Mouse (Mus musculus) heart, postnatal 36 days (tissue): ENCODE data around the gene Acbd3. TPM values are rescaled to one million over a fixed set of nuclear protein-coding genes. Genes with fewer than 3 reads are reported as not detected.

Source experiments
- DNase-seq, 2 experiments: peaks; one replicate each; pipeline ENCODE4 v3.0.0; 2021 to 2022
- intact Hi-C: fragments of 180-260 bp; cut with DNase I; formaldehyde crosslinking; loops from one replicate; pipeline ENCODE4 v1.15.1; 2025
- total RNA-seq, 2 experiments: library from RNA; stranded (reverse); gene quantifications; 2 replicates each; pipeline ENCODE4 v1.2.3; 2021

Gene Acbd3
- total RNA-seq, 2 experiments from 2014 or later = 22.5 to 23.4 TPM

GRCm38 (mm10) chr1:180757956-180758520, 32.2 kb downstream of the Acbd3 start:
- intact Hi-C loops = no loop called here
- no peak for DNase-seq

DNA sequence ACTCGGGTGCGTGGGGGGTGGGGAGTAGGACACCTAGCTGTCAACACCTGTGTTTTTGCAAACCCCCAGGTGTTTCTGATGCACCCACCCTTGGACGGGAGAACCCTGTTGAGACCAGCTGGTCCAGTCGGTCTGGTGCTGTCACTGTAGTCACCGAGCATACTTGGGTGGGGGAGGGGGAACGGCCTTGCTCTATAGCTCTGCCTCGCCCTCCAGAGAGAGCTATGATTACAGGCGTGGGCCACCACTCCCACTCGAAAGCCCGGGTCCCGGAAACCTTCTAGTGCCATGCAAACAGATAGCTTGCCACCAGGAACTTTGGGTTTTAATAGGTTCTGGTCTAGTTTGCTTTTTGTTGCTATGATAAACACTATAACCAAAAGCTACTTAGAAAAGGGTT, 36.3 kb downstream of the Acbd3 start:
- no peak for DNase-seq
- intact Hi-C loops = loop anchor here (5.0 kb wide), 1 partner anchor 330 kb away; no protein-coding TSS in a partner anchor

GRCm38 (mm10) chr1:180762679-180763078, 36.8 kb downstream of the Acbd3 start:
- no peak for DNase-seq
- intact Hi-C loops = loop anchor here (5.0 kb wide), 1 partner anchor 330 kb away; no protein-coding TSS in a partner anchor

- no peak for DNase-seq
- intact Hi-C loops = loop anchor here (5.0 kb wide), 1 partner anchor 331 kb away; no protein-coding TSS in a partner anchor
Observed at GRCm38 (mm10) chr1:180763307-180763706, 37.5 kb downstream of the Acbd3 start.

DNA sequence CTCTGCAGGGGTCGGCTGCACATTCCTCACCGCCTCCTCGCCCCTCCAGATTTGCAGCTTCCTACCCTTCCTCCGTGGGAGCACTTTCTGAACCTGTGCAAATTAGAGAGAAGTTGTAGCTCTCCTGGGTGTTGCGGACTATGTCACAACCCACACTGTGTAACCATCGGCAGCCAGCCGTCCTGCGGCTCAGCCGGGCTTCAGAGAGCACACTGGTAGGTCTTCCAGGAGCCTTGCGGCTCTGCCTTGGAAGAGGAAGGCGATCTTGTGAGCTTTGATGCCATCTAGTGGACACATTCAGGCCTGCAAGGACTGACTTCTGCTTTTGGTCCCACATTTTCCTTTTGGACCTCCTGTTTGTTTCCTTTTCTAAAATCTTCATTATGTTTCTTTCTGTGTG, 38.0 kb downstream of the Acbd3 start:
- intact Hi-C loops = loop anchor here (1.0 to 5.0 kb wide), 2 partner anchors 44 to 332 kb away; no protein-coding TSS in a partner anchor
- DNase-seq = peak; percentile 84 to 85

DNA sequence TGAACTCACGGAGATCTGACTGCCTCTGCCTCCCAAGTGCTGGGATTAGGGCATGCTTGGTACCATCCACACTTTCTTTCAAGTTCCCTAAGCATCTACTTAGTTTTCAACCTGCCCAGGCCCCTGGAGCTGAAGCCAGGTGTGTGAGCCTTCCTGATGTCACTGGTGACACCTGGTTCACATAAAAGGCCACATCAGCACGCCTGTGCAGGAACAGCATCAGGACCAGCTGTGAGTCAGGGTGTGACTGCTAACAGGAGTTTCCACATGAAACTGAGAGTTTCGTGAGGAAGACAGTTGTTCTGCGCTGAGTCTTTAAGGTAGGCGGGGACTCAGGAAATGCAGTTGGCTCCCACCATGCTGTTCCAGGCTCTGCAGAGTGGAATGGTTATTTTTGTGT, 39.5 kb downstream of the Acbd3 start:
- intact Hi-C loops = no loop called here

GRCm38 (mm10) chr1:180766557-180766956, 40.7 kb downstream of the Acbd3 start:
- DNase-seq = no peak

More for the DNA sequence above, 39.5 kb downstream of the Acbd3 start:
- no peak for DNase-seq

GRCm38 (mm10) chr1:180767541-180768333, 41.9 kb downstream of the Acbd3 start:
- intact Hi-C loops = loop anchor here (2.0 kb wide), 2 partner anchors 43 to 83 kb away; partner anchors contain the start of gene Sde2
- no peak for DNase-seq

More at GRCm38 (mm10) chr1:180766557-180766956, 40.7 kb downstream of the Acbd3 start:
- intact Hi-C loops = no loop called here

GRCm38 (mm10) chr1:180768334-180769168, 42.7 kb downstream of the Acbd3 start:
- peak; percentile 83 to 88 for DNase-seq
- intact Hi-C loops = loop anchor here (2.0 kb wide), 2 partner anchors 42 to 82 kb away; partner anchors contain the start of gene Sde2

DNA sequence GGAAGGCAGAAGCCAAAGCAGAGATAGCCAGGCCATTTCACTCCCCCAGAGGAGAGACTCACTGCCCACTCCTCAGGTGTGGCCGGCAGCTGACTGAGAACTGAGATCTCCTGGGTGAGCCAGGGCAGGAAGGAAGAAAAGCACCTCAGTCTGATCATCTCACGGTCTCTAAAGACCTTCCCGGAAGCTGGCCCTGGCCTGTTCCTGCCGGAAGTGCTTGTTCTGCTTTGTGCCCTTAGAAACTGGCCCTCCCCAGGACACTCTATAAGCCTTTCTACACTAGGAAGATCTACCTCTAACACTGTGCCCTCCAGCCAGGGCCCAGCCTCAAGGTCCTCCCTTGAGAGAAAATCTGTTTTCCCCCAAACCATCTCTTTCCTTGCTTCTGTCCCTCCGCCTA, 45.5 kb downstream of the Acbd3 start:
- intact Hi-C loops = loop anchor here (10.0 kb wide), 1 partner anchor 517 kb away; no protein-coding TSS in a partner anchor
- no peak for DNase-seq

DNA sequence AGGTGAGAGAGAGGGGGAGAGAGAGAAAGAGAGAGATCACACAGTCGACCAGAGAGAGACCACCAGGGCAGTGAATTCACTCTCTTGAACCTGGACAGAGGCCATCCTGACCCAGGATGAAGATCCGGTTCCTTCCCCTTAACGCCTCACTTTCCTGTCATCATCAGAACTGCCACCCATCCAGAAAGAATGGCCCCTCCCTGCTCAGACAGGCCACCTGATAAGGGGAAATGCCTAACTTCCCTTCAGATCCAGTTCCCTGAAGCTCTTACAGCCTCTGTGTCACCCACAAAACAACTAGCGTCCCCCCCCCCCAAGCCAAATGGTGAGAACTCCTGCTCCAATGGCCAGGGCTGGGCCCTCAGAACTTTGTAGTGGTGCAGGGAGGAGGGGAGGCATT, 45.9 kb downstream of the Acbd3 start:
- intact Hi-C loops = loop anchor here (10.0 kb wide), 1 partner anchor 517 kb away; no protein-coding TSS in a partner anchor
- no peak for DNase-seq

GRCm38 (mm10) chr1:180772291-180772690, 46.4 kb downstream of the Acbd3 start:
- DNase-seq = no peak
- intact Hi-C loops = loop anchor here (10.0 kb wide), 1 partner anchor 517 kb away; no protein-coding TSS in a partner anchor

DNA sequence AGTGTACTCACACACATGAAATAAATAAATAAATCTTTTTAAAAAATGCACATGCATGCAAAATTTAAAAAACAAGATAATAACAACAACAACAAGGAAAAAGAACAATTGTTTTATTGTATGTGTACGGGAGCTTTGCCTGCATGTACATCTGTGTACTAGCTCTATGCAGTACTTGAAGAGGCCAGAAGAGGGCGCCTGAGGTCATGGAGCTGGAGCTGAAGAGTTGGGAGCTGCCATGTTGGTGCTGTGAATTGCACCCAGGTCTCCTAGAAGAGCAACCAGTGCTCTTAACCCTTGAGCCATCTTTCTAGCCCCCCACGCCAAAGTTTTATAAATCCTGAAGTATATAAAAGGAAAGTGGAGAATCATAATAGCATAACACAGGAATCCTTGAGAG, 48.8 kb downstream of the Acbd3 start:
- intact Hi-C loops = loop anchor here (10.0 kb wide), 1 partner anchor 520 kb away; no protein-coding TSS in a partner anchor
- peak in 1 of 2 experiments; percentile 47 for DNase-seq

DNA sequence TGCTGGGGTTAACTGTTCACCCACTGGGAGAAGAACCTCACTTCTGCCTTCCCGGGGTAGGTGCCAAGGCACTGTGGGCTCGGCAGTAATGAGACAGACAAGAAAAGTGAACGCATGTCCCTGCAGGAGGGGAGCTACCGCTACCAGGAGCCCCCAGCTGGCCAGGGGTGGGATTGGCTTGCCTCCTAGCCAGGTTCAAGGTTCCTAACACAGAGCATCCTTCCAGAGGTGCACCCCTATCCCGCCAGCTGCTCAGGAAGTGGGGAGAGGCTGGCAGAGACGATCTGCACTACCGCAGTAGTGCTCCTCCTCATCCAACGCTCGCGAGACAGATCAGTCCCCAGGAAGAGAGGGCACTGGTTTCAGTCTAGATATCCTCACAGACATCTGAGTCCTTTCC, 49.5 kb downstream of the Acbd3 start:
- intact Hi-C loops = loop anchor here (10.0 kb wide), 1 partner anchor 521 kb away; no protein-coding TSS in a partner anchor
- DNase-seq = no peak

DNA sequence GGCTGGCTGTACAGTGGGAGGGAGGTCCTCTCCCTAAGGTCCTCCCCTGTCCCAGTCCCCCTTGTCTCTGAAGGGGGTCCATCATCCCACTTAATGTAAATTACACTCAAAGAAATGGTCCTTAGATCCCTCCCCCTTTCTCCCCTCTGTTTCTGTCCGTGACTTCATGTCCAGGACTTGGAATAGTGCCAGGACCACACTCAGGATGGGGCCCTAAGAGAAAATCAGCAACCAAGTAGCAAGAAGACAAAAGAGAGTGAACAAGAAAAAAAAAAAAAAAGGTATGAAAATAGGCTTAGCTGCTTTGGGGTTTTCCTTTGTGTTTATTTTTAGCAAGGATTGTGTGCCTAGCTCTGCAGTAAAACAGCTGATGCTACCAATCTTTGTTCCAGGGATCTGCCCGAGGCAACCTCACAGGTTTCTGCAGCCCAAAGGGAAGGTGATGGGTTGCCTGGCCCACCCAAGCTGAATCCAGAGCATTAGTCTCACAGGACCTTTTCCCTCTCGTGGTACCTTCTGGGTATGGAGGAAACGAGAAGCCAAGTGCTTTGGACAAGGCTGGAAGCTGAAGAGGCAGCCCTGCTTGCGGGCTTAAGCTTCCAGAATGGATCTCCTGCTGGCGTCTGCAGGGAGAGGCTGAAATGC, 50.1 kb downstream of the Acbd3 start:
- no peak for DNase-seq
- intact Hi-C loops = loop anchor here (2.0 to 10.0 kb wide), 2 partner anchors 35 to 521 kb away; no protein-coding TSS in a partner anchor

DNA sequence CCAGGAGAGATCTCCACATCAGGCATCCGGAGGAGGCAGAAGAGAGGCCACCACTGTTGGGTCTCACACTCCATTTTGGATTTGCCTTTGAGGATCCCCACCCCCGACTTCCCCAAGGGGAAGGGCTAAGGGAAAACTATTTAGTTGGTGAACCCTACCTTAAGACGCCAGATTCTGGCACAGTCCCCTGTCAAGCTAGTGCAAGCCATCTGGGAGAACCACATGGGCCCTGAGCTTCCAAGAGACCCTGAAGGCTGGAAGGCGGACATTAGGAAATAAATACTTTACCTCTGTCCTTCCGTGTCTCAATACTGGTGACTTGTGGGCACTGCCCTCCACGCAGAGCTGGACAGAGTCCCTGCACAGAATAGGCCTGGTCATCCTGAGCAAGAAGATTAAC, 50.7 kb downstream of the Acbd3 start:
- intact Hi-C loops = loop anchor here (2.0 to 10.0 kb wide), 2 partner anchors 34 to 522 kb away; no protein-coding TSS in a partner anchor
- no peak for DNase-seq

- DNase-seq = no peak
- intact Hi-C loops = loop anchor here (2.0 to 10.0 kb wide), 2 partner anchors 34 to 522 kb away; no protein-coding TSS in a partner anchor
Observed at GRCm38 (mm10) chr1:180777289-180777659, 51.4 kb downstream of the Acbd3 start.

DNA sequence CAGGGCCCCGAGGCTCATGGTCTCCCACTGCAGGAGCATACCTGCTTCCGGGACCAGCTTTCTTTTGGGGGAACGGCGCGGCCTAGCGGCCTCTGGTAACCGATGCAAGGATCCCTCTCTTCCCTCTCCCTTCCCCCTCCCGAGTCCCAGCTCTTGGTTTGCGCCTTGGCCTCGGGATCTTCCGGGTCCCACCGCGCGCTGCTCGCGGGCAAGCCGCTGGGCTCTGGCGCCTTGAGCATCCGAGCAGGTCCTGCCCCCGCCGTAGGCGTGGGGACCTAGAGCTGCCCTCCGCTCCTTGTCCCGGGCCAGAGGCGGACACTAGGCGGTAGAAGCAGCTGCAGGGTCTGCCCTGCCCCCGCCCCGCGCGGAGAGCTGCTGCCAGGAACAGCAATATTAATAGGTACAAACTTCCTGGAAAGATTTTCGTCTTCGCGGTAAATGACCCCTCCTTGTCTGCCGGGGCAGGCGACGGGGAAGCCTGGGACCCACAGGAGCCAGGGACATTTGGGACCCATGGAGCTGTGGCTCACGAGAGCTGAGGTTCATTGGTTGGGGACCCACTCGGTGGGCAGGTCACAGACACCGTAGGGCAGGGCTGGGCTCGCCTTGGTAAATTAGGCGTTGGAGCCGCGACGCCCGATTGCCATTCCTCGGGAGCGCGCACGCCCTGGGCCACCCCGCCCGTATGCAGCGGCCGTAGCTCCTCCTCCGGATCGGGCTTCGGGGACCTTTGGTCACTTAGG, 52.0 kb downstream of the Acbd3 start:
- DNase-seq = peak; percentile 84 to 90
- intact Hi-C loops = loop anchor here (2.0 to 10.0 kb wide), 3 partner anchors 33 to 523 kb away; no protein-coding TSS in a partner anchor

DNA sequence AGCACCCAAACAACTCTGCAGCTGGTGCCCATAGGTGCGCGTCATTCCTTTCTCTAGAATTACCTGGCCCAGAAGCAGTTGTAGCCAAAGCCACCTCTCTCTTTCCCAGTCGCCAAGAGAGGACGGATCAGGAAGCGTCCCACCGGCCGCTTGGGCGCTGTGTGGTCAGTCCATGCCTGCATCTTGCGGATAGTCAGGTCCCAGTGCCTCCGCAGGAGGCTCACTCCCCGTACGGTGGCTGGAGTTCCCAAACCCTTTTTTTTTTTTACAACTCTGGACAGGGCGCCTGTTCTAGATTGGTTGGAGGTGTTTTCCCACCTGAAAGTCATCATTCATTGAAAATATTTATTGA, 52.5 kb downstream of the Acbd3 start:
- intact Hi-C loops = loop anchor here (2.0 to 10.0 kb wide), 2 partner anchors 70 to 524 kb away; no protein-coding TSS in a partner anchor
- DNase-seq = no peak
